Mouse (Mus musculus): ENCODE data around the gene Icam1. TPM values are rescaled to one million over a fixed set of nuclear protein-coding genes. Genes with fewer than 3 reads are reported as not detected.
"Not testable (repeated sequence)": the region's sequence is repeated elsewhere in the genome, so short reads cannot be mapped to it uniquely, and the experiment has no call there.

The Icam1 gene
- polyA plus RNA-seq, 2 experiments from 2014 or later: 66.8 to 106 TPM

- ATAC-seq: no peak
Observed at GRCm38 (mm10) chr9:20993165-20993898, 22.5 kb upstream of the Icam1 start.

GRCm38 (mm10) chr9:20995069-20995468 lies 20.7 kb upstream of the Icam1 start:
- ATAC-seq: no peak

- no peak for ATAC-seq
Observed at GRCm38 (mm10) chr9:20997065-20997464, 18.7 kb upstream of the Icam1 start.

- peak; percentile 15 for ATAC-seq
Observed at GRCm38 (mm10) chr9:20998337-20998736, 17.4 kb upstream of the Icam1 start.

GRCm38 (mm10) chr9:21000811-21001210 lies 15.0 kb upstream of the Icam1 start:
- ATAC-seq: no peak

GRCm38 (mm10) chr9:21001651-21002200 lies 14.1 kb upstream of the Icam1 start:
- ATAC-seq: no peak

GRCm38 (mm10) chr9:21002270-21002626 lies 13.5 kb upstream of the Icam1 start:
- ATAC-seq: no peak

GRCm38 (mm10) chr9:21002627-21003551 lies 12.9 kb upstream of the Icam1 start, which contains the start of gene Mrpl4:
Mrpl4 (plus strand) TSS chr9:21002738.
- ATAC-seq: peak; percentile 86

- ATAC-seq: no peak
Observed at GRCm38 (mm10) chr9:21007313-21007952, 8.4 kb upstream of the Icam1 start.

GRCm38 (mm10) chr9:21008007-21008406 lies 7.8 kb upstream of the Icam1 start:
- ATAC-seq: no peak

- ATAC-seq: no peak
Observed at GRCm38 (mm10) chr9:21010362-21010761, 5.4 kb upstream of the Icam1 start.

GRCm38 (mm10) chr9:21010939-21011541 lies 4.7 kb upstream of the Icam1 start:
- ATAC-seq: not testable (repeated sequence)

- no peak for ATAC-seq
Observed at GRCm38 (mm10) chr9:21011846-21012312, 3.9 kb upstream of the Icam1 start.

GRCm38 (mm10) chr9:21012368-21012767 lies 3.4 kb upstream of the Icam1 start:
- ATAC-seq: no peak

- ATAC-seq: peak; percentile 43
Observed at GRCm38 (mm10) chr9:21014691-21015570, 854 bp upstream of the Icam1 start.

- peak; percentile 37 for ATAC-seq
Observed at GRCm38 (mm10) chr9:21016331-21017176, 769 bp downstream of the Icam1 start.

GRCm38 (mm10) chr9:21017177-21017575 lies 1.4 kb downstream of the Icam1 start:
- no peak for ATAC-seq

- no peak for ATAC-seq
Observed at GRCm38 (mm10) chr9:21018600-21018999, 2.8 kb downstream of the Icam1 start.

GRCm38 (mm10) chr9:21021363-21021762 lies 5.6 kb downstream of the Icam1 start:
- ATAC-seq: no peak

- no peak for ATAC-seq
Observed at GRCm38 (mm10) chr9:21022288-21022687, 6.5 kb downstream of the Icam1 start.
